Mouse (Mus musculus) lung, embryonic 14.5 days (tissue): ENCODE data around the gene Fam222b. TPM values are rescaled to one million over a fixed set of nuclear protein-coding genes. Genes with fewer than 3 reads are reported as not detected.

Source experiments
- ATAC-seq: fragments of 200-750 bp; cut with Nextera tagmentation; 2 replicates; pipeline ENCODE4 v1.8.0; 2017; ENCODE audit warnings: mild to moderate bottlenecking, moderate TSS enrichment, moderate library complexity; ENCODE audit not compliant: insufficient read depth
- DNase-seq: peaks from one replicate; pipeline ENCODE4 v3.0.0-alpha.2; 2015
- H3K27ac ChIP-seq: fragments of 300-500 bp; sonication (generic); 2 replicates; pipeline ENCODE4 v1.5.1; 2014; ENCODE audit warnings: low read depth, mild to moderate bottlenecking, moderate library complexity
- H3K27me3 ChIP-seq: fragments of 300-500 bp; sonication (generic); 2 replicates; pipeline ENCODE4 v1.6.1; 2014; ENCODE audit warnings: low read length, control low read depth; ENCODE audit not compliant: insufficient read depth
- H3K36me3 ChIP-seq: fragments of 300-500 bp; sonication (generic); 2 replicates; pipeline ENCODE4 v1.6.1; 2014; ENCODE audit warnings: control low read depth; ENCODE audit not compliant: insufficient read depth
- H3K4me1 ChIP-seq: fragments of 300-500 bp; sonication (generic); 2 replicates; pipeline ENCODE4 v1.6.1; 2014; ENCODE audit warnings: antibody characterized with exemption, control low read depth; ENCODE audit not compliant: insufficient read depth
- H3K4me2 ChIP-seq: fragments of 300-500 bp; sonication (generic); 2 replicates; pipeline ENCODE4 v1.6.1; 2014; ENCODE audit warnings: mild to moderate bottlenecking
- H3K4me3 ChIP-seq: fragments of 300-500 bp; sonication (generic); 2 replicates; pipeline ENCODE4 v1.5.1; 2014; ENCODE audit warnings: low read depth, low read length
- H3K9ac ChIP-seq: fragments of 300-500 bp; sonication (generic); 2 replicates; pipeline ENCODE4 v1.6.1; 2014
- H3K9me3 ChIP-seq: fragments of 300-500 bp; sonication (generic); 2 replicates; pipeline ENCODE4 v1.6.1; 2016; ENCODE audit warnings: low read depth, low read length, control low read depth
- CTCF ChIP-seq: IDR thresholded peaks from 2 replicates; pipeline ENCODE4 v1.5.1; 2016; ENCODE audit warnings: antibody characterized with exemption, low read depth
- WGBS: fragments of 180-500 bp; shearing (Covaris S2); extraction: QIAGEN DNeasy Blood & Tissue Kit; methylation state at CpG from one replicate; pipeline ENCODE4 v1.1.7; 2014; 5-methylcytosine and 5-hydroxymethylcytosine counted together
- polyA plus RNA-seq: library from polyadenylated mRNA; unstranded; fragments of >200 nt; fragmentation: Nextera tagmentation; extraction: Ambion mirVana; gene quantifications from 2 replicates; pipeline ENCODE4 v1.2.1, GENCODE M21; 2014

The Fam222b gene
- polyA plus RNA-seq, 1 experiment from 2014 or later = 17.8 TPM

DNA sequence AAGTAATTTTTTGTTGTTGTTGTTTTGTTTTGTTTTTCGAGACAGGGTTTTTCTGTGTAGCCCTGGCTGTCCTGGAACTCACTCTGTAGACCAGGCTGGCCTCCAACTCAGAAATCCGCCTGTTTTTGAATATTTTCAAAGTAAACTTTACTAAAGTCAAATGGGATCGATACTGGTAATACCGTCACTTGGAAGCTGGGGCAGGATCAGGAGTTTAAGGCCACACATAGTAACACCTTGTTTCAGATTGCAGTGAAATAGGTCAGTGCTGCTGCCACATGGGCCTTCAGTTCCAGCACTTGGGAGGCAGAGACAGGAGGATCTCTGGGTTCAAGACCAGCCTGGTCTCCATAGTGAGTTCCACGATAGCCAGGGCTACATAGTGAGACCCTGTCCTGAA lies 10.0 kb downstream of the Fam222b start:
- H3K27ac ChIP-seq = no peak overlapping the region
- no peak for TF ChIP-seq CTCF
- no peak overlapping the region for H3K4me3 ChIP-seq
- 94% methylated on average over 5 of the region's 5 CpGs for WGBS
- H3K4me2 ChIP-seq = no peak overlapping the region
- no peak overlapping the region for H3K9ac ChIP-seq
- peaks cover 17% of the 10 kb centered on the region; the same call in 1 of the 2 replicates for H3K36me3 ChIP-seq
- no peaks in the 10 kb centered on the region for H3K9me3 ChIP-seq
- ATAC-seq (no peak), DNase-seq (no peak)
- H3K27me3 ChIP-seq = no peaks in the 10 kb centered on the region
- no peaks in the 10 kb centered on the region for H3K4me1 ChIP-seq

DNA sequence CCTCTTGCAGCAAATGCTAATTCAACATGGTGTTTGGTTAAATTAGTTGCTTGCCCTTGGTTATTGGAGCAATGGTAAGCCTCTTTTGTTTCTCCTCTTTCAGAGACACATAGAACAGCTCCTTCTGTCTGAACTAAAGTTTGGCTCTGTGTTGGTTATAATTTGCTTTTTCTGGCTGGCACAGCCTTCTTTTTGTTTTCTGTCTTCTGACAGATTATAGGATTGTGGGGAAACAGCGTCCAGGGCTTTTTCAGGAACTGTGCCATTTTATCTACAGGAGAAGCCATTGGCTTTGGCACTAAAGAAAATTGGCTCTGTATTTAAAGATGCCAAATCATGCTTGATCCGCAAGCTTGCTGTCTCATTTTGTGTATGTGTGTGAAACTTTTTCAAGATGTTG lies 19.2 kb downstream of the Fam222b start:
- H3K9ac ChIP-seq = no peak overlapping the region
- no peaks in the 10 kb centered on the region for H3K9me3 ChIP-seq
- H3K36me3 ChIP-seq = no peaks in the 10 kb centered on the region
- no peak for DNase-seq
- H3K4me3 ChIP-seq = no peak overlapping the region
- no peak overlapping the region for H3K4me2 ChIP-seq
- 76% methylated on average over 2 of the region's 2 CpGs for WGBS
- H3K27me3 ChIP-seq = no peaks in the 10 kb centered on the region
- no peak for TF ChIP-seq CTCF
- H3K27ac ChIP-seq = no peak overlapping the region
- H3K4me1 ChIP-seq = peaks cover 2% of the 10 kb centered on the region; the same call in 1 of the 2 replicates
- ATAC-seq = no peak

DNA sequence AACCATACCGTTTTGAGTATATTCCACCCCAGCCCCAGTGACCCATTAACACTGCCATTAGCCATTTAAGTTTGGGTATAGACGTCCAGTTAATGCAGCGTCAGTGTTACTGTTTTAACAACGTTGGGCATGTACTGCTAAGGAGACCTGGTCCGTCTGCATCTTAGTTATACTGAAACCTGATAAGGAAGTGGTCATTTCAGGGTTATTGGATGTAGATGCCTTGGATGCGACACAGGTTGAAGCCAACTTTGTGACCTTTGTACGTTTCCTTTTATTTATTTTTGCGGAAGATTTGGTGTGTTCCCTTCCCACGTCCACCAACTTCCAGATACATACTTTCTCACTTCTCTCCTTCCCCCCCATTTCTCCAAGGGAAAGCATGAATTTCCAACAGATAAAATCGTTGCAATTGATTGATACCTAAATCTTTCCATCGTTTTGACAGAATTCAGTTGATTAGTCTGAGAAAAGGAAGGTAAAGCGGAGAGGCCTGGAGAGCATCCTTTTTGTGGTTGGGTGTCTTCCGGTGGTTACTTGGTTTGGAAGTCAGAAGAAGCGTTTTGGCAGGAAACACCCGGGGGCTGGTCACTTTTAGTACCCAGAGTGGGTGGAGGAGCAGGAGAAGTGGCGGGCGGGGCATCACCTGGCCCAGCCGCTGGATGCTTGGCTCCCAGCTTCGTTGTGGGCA lies 20.4 kb downstream of the Fam222b start:
- Histone ChIP-seq H3K4me2 (peak overlapping the region; percentile 66), H3K4me1 (peaks cover 2% of the 10 kb centered on the region; the same call in 1 of the 2 replicates), H3K27ac (peak overlapping the region; percentile 82), H3K9ac (peak overlapping the region; percentile 73), H3K36me3 (no peaks in the 10 kb centered on the region), H3K27me3 (no peaks in the 10 kb centered on the region), H3K4me3 (peak overlapping the region; percentile 69), H3K9me3 (no peaks in the 10 kb centered on the region)
- no peak for TF ChIP-seq CTCF
- no peak for ATAC-seq
- no peak for DNase-seq
- WGBS = 5% methylated on average over 19 of the region's 19 CpGs

DNA sequence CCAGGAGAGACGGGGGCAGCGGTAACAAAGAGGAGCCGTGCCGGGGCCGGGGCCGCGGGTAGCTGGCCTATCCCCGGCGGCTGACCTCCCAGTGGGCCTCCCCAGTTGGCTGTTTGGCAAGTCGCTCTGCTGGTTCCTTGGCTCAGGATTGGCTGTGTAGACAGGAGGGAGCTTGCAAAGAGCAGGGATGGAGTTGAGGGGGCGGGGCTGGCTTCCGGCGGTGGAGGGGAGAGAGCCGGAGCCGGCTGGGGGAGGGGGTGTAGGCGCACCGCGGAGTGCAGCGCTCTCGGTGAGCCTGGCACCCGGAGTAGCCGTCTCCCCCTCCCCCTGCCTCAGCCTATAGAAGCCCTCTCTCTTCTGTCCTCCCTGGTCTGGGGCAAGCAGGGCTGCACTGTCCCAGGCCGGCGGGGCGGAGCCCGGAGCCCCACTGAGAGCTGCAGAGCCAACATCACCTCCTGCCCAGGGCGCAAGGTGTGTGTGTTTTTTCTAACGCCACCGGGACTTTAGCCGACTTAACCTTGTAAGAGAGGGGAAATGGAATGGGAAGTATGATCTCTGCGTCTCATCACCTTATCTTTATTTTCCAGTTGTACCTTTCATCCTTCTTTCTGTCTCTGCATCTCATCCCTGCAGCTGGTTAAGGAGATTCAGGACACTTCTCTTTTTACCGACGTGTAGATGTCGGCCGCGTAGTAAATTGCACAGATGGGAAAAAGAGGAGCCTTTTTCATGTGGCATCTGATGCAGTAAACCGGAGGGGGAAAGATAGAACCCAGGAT lies 21.1 kb downstream of the Fam222b start:
- H3K4me2 ChIP-seq = peak overlapping the region; percentile 66

DNA sequence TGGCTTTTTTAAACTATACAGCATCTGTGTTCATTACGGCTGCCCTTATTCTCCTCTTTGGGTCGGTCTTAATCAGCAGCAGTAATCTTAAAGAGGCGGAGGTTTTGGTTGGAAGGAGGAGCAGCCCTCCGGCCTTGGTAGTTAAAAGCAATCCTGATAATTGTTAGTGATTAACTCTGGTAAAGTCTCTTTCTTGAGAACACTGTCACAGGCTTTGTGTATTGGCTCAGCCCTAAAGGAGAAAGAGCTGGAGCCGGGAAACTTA lies 21.6 kb downstream of the Fam222b start:
- ATAC-seq (no peak), DNase-seq (no peak)
- 15% methylated on average over 5 of the region's 5 CpGs for WGBS
- H3K9ac ChIP-seq = peak overlapping the region; percentile 73
- no peak for TF ChIP-seq CTCF
- H3K27me3 ChIP-seq = no peaks in the 10 kb centered on the region
- peak overlapping the region; percentile 34; the same call in 1 of the 2 replicates for H3K27ac ChIP-seq
- peak overlapping the region; percentile 66 for H3K4me2 ChIP-seq
- peak overlapping the region; percentile 69 for H3K4me3 ChIP-seq
- H3K4me1 ChIP-seq = peaks cover 6% of the 10 kb centered on the region; the same call in 1 of the 2 replicates
- H3K9me3 ChIP-seq = no peaks in the 10 kb centered on the region
- H3K36me3 ChIP-seq = no peaks in the 10 kb centered on the region

More for the DNA sequence above, 21.1 kb downstream of the Fam222b start:
- peak overlapping the region; percentile 73 for H3K9ac ChIP-seq
- H3K27ac ChIP-seq = peak overlapping the region; percentile 82
- ATAC-seq (peak; percentile 100), DNase-seq (peak; percentile 96)
- no peaks in the 10 kb centered on the region for H3K27me3 ChIP-seq
- H3K4me3 ChIP-seq = peak overlapping the region; percentile 69
- TF ChIP-seq CTCF = no peak
- no peaks in the 10 kb centered on the region for H3K9me3 ChIP-seq
- H3K4me1 ChIP-seq = peaks cover 2% of the 10 kb centered on the region; the same call in 1 of the 2 replicates
- WGBS = under 1% methylated on average over 32 of the region's 37 CpGs
- no peaks in the 10 kb centered on the region for H3K36me3 ChIP-seq

DNA sequence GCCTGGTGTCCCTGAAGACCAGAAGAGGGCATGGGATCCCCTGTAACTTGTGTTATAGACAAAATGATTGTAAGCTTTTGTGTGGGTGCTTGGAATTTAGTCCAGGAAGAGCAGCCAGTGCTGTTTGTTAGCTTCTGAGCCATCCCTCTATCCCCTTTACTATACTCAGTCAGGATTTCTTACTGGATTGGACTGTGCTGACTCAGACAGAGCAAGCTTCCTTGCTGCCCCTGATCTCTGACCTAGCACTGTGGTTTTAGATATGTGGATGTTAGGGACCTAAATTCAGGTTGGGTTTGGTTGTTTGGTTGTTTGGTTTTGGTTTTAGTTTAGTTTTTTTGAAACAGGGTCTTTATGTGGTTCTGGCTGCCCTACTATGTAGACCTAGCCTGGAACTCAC lies 24.0 kb downstream of the Fam222b start:
- Histone ChIP-seq H3K4me2 (no peak overlapping the region), H3K9ac (no peak overlapping the region), H3K27ac (no peak overlapping the region), H3K27me3 (no peaks in the 10 kb centered on the region), H3K36me3 (no peaks in the 10 kb centered on the region), H3K4me1 (peaks cover 8% of the 10 kb centered on the region; the same call in 1 of the 2 replicates), H3K4me3 (no peak overlapping the region), H3K9me3 (no peaks in the 10 kb centered on the region)
- ATAC-seq (no peak), DNase-seq (no peak)
- no peak for TF ChIP-seq CTCF

DNA sequence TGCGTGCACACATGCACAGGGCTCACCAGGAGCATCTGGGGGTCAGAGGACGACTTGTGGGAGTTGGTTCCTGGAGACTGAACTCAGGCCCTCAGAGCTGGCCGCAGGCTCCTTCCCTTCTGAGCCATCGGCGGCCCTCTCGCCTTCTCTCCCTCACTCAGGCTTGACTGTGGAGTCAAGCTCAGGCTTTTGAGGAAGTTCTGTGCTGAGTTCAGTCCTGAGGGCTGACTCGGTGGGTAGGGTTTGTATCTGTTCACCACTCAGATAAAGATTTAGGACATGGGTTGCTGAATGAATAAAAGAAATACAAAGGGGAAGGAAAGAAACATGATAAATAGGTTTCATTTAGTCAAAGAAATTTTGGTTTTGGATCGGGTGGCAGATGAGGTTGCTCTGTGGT lies 25.4 kb downstream of the Fam222b start:
- 66% methylated on average over 8 of the region's 8 CpGs for WGBS
- H3K4me3 ChIP-seq = no peak overlapping the region
- no peaks in the 10 kb centered on the region for H3K36me3 ChIP-seq
- ATAC-seq (no peak), DNase-seq (no peak)
- H3K9me3 ChIP-seq = no peaks in the 10 kb centered on the region
- no peak for TF ChIP-seq CTCF
- peaks cover 5% of the 10 kb centered on the region; the same call in 1 of the 2 replicates for H3K4me1 ChIP-seq
- no peak overlapping the region for H3K9ac ChIP-seq
- H3K27me3 ChIP-seq = no peaks in the 10 kb centered on the region
- H3K27ac ChIP-seq = no peak overlapping the region
- H3K4me2 ChIP-seq = no peak overlapping the region
